Mouse (Mus musculus) MN1 (cell line): Measurements from ENCODE around the gene Cd93.

Experiments
- DNase-seq: peaks from one replicate; pipeline ENCODE4 v3.0.0-alpha.2; 2016; ENCODE audit warnings: low spot score

Gene Cd93

DNA sequence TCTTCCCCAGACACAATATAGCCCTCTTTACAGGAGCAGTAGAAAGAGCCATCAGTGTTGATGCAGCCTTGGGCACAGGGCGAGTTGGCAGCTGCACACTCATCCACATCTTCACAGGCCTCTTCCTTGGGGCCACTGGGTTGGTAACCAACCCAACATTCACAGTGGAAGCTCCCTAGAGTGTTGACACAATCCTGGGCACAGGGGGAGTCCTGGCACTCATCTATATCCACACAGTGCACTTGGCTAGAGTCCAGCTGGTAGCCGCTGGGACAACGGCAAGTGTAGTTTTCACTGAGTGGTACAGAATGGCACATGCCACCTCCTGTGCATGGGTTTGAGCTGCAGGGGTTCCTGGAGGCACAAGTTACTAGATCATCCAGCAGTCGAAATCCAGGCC lies 1.2 kb downstream of the Cd93 start:
- no peak for DNase-seq

DNA sequence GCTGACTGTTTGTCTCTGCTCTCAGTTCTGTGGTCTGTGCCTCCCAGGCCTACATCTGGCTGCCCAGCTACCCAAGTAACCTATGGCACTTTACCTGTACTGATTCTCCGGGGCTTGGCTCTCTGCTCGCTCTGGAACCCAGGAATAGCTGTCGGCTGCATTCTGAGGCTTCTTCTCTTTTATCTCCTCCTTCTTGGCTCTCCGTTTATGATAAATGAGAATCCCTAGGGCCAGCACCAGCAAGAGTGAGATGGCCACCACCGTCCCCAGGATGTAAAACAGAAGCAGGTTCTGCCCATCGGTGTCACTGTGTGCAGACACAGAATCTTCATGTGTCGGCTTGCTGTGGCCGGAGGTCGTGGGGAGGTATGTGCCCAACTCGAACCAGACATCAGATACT lies 1.9 kb downstream of the Cd93 start:
- DNase-seq: no peak

DNA sequence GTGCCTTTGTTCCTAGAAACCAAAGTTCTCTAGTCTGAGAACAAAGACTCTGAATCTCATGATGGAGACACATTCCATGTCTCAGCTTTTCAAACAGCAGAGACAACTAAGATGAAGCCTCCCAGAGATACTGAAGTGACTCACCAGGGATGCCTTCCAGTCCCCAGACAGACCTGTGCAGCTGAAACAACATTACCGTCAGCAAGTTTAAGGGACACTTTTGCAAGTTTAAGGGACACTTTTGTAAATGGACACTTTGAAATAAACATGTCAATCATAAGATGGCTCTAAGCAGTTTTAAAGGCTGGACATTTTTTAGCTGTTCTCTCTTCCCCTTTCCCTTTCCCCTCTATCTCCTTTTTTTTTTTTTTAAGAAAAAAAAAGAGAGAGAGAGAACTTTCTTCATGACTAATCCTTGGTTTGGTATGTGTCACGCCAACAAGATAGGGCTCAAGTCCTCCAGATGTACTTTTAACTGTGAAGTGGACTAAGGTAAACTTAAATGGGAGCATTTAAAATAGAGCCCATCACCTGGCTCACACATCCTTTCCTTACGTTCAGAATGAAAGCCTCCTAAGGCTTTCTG lies 3.6 kb downstream of the Cd93 start:
- DNase-seq: no peak

DNA sequence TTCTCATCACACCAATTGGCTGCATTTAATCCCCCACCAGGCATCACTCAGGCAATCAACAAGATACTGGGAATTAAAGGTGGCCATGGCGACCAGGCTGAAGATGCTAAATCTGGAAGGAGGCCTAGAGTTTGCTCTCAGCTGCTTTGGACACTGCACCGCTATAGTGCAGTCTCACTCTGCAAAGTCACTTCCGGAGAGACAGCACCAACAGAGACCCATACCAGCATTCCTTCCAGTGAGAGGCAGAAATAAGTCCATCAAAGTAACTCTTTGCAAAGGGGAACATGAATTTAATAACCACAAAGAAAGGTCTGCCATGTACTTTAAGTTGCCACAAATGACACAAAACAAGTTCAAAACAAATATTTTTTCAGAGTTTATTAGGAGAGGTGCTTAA lies 7.1 kb downstream of the Cd93 start:
- no peak for DNase-seq

DNA sequence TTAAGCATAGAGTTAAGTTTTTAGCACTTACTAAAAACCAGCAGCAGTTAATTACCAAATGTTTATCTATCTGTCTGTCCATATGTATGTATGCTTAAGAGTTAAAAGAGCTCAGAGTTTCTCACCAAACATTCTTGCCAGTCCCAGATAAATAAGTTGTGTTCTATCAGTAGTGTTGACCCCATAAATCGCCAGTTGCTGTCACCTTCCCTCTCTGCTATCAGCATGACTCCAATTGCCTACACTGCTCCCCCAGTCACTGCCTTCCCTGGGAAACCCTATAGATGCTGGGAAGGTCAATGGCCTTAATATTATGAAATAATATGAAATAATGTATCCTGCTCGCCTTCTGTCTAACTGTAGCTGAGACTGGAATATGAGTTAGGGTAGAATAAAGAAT lies 11.0 kb downstream of the Cd93 start:
- DNase-seq: no peak

DNA sequence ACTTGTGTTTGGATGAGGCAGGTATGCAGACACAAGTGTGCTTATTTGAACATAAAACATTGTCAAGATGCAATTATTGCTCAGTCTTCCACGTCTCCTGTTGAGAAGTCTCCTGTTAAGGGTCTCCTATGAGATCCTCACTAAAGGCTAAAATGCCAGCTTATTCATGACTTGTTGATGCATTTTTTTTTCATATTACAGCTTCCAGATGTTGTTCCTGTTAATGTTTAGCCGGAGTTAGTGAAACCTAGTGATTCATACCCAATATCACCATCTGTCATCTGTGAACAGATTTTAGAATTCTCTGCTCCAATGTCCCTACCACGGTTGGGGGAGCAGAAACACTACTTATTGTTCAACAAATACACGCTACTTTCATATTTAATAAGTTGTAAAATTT lies 12.4 kb downstream of the Cd93 start:
- DNase-seq: no peak

DNA sequence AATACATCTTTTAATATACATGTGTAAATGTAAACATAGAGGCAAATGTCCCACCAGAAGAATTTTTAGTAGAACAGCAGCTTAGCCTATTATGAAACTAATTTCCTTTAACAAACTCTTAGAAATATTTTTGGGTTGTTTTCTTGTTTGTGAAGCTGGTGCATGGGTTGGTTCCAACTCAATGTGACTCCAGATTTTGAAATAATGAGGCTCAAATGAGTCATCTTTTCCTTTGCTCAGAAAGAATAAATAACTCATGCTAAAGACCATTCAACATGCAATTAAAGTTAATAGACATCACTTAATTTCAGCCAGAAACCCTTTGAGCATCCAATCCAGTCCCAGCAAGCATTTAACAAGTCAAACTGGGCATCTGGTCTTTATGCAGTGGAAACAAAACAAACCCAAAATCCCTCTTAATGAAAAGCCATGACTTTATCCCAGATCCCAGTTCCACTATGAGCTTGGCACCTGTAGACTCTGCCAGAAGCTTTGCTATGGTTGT lies 14.3 kb downstream of the Cd93 start:
- DNase-seq: no peak

DNA sequence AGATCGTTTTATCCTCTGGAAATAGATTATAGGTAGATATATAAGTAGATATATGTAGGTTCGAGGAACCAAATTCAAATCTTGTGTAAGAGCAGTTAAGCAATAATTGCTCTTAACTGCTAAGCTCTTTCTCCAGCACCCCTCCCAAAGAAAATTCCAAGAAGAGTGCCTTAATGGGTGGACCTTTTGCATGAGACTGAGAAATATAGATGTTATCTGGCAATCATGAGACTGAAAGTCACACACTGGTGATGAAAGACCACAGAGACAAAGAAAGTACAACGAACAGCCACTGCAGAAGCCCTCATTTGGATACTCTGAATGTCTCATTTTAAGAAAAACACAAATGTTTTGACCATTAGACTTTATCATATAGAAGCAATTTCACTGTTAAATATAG lies 14.8 kb downstream of the Cd93 start:
- no peak for DNase-seq

DNA sequence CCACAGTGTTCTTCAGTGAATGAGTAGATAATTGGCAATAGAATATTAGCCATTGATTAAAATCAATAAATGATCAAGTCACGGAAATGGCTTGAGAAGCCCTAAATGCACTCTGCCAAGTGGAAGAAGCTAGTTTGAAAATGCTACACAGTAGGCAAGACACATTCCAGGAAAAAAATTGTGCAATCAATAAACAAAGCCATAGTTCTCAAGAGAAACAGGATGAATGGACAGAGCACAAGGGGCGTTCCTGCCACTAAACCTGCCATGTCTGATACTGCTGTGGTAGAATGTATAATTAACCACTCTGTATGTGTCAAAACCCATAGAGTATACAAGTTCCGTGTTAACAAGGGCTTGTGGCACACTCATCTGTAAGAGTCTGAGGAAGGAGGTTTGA lies 15.8 kb downstream of the Cd93 start:
- DNase-seq: no peak

DNA sequence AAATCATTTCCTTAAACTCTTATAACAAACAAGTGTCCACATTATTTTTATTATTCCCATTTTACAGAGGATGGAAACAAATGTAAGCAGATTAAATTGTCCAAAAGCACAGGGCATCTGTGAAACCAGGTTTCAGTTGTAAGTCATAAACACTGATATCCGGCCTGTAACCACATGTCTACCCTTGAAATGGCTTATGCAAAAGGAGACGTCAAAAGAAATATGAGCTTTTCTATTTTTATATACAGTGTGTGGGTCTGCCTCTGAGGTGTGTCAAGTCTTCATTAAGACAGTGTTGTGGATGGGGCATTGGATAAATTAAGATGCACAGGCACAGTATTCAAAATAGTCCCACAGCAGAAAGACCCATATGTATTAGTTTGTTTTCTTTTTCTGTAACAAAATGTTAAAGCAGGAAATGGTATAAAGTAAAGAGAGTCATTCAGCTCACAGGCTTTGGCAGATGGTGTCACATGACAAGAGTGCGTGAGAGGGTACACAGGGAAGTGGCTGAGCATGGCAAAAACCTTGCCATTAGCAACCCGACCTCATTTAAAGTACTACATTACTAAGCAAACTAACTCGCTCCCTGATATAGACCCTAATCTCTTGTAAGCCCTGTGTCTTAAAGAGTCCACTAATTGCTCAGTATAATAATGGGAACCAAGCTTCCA lies 17.5 kb downstream of the Cd93 start:
- no peak for DNase-seq

DNA sequence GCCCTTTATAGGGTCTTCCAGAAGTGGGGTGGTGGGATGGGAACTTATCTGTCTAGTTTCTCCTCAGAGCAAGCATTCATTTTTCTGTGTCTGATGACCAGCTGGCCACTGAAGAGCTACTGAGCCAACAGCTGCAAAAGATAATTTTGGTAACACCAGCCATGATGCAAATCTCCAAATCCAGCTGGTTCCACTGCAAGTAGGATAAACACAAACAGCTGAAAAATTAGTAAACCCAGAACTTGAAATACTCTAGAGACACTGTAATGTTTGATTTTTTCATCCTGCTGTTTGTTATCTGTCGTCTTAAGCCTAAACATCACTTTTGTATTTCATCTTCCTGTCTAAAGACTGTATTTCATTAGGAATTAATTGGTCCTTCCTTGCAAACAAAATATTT lies 21.7 kb downstream of the Cd93 start:
- no peak for DNase-seq

DNA sequence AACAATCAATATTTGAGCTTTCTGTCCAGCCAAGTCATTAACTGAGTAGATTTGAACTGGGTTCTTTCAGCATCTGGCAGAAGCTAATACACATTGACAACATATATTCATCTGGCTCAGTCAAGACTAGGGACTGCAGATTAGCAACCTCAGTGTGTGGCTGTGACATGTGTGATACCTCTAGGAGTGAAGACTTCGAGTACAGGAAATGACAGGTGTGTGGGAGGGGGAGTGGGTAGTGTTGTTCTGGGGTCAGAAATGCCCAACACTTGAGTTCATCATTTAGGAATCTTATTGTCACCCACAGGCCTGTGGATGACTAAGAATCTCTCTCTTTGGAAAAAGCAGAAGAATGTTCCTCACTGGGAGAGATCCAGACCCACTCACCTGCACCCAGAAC lies 22.3 kb downstream of the Cd93 start:
- no peak for DNase-seq

DNA sequence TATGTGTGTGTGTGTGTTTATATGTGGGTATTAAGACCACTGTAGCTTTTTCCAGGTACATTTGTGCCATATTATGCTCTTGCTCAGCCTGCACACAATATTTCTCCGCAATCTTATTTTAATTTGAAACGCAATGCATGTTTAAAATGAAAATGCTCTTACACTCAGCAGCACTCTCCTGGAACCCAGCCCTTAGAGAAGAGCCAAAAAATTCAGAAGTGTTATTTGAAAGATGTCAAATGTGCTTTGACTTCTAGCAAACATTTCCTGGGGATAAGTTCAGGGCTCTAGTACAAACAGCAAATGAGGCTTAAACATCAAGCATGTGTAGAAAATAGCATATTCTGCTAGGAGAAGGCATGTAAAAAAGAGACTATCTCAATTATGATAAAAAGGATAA lies 23.6 kb downstream of the Cd93 start:
- no peak for DNase-seq

DNA sequence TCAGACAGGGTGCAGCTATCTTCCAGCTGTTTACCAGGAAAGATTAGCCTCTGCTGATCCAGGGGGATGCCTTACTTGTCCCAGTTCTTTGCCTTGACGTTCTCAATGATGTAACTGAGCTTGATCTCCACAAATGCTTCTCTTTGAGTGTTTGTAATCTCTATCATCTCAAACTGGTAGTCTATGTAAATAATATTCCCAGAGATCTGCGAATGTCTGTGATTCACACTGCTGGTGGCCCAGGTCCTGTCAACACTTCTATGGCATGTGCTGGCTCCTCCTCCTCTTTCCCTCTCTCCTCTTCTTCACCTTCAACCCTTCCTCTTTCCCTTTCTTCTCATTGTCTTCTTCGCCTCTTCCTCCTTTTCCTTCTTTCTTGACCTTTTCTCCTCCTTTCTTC lies 24.2 kb downstream of the Cd93 start:
- DNase-seq: no peak

DNA sequence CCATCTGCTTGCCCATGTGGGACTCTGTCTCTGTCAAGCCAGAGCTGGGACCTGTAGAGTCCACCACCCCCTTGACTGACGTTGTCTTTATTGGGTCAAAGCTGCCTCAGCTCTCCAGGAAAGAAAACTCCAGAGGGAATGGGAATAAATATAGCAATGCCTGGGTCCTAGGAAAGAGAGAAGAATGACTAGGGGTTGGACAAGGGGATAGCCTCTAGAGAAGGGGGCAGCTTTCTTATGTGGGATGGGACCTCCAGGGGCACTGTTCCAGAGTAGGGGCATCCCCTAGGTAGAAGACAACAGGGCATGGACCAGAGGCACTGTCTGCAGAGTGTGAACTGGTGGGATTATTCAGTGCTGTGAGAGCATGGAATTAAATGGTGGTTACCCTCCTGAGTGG lies 33.5 kb downstream of the Cd93 start:
- DNase-seq: no peak

DNA sequence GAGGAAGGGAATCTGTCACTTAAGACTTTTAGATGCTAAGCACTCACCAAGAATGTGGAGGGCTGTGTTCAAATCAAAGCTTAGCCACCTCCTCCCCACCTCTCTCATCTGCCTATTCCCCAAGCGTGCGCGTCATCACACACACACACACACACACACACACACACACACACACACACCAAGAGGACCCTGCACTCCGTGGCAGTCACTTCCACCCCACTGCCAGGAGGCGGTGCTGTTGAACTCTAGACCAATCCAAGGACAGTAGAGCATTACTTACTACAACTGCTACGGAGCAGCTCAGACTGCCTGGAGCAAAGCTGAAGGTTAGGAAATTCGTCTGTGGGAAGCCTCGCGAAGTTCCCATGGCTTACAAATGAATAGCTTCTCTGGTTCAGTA lies 34.2 kb downstream of the Cd93 start:
- no peak for DNase-seq

DNA sequence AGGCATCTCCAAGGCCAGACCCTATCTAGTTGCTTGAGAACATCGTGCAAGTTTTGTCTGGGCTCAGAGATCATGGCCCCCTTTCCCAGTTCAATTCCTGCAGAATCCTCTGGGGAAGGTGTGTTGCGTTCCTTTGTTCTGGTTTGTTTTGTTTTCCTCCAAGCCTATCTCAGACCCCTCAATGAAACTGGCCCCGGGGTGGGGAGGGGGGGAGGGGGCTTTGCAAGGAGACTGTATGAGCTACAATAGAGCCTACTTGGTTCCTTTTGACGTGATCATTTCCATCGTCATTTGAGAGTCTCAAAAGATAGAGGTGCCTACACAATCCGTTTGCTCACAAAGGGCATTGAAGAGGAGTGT lies 34.6 kb downstream of the Cd93 start:
- no peak for DNase-seq

DNA sequence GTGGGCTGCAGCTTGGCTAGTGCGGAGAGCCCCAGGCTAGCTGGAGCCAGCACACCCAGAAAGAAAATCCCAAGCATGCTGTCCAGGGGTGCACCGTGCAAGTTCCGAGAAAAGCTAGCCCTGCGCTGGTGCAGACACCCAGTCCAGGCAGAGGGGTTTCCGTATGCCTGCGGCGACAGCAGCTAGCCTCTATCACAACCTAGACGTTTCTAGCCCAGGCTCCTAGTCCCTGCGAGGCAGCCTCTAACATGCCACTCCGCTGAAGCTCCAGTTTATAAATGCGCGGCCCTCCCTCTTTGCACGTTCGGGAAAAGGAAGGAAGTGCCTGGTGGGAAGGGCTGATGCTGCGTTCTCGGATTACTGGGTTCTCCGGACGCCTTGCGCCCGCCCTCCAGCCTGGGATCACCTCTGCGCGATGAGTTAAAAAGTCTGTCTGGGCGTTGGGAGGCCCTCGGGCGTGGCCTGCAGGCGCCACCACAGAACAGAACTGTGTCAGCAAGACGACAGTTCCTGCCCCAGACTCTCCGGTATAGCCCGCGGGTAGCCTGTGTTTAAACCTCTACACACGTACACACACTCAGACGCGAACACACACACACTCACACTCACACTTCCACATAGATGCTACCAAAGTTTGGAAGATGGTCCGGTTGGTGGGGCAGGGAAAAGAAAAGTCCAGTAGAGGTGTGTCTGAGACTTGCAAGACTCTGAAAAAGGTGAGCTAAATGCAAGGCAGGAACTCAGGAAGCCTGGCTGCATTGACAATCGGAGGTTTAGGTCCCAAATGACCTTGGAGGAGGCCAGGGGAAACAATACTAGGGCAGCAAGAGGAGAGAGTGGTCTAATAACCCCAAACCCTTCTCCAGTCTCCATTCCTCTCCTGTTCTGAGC lies 35.2 kb downstream of the Cd93 start, which contains the start of gene Thbd:
Gene Thbd (minus strand): TSS at position 319 of the 891 bp plus-strand sequence.
- DNase-seq: no peak

DNA sequence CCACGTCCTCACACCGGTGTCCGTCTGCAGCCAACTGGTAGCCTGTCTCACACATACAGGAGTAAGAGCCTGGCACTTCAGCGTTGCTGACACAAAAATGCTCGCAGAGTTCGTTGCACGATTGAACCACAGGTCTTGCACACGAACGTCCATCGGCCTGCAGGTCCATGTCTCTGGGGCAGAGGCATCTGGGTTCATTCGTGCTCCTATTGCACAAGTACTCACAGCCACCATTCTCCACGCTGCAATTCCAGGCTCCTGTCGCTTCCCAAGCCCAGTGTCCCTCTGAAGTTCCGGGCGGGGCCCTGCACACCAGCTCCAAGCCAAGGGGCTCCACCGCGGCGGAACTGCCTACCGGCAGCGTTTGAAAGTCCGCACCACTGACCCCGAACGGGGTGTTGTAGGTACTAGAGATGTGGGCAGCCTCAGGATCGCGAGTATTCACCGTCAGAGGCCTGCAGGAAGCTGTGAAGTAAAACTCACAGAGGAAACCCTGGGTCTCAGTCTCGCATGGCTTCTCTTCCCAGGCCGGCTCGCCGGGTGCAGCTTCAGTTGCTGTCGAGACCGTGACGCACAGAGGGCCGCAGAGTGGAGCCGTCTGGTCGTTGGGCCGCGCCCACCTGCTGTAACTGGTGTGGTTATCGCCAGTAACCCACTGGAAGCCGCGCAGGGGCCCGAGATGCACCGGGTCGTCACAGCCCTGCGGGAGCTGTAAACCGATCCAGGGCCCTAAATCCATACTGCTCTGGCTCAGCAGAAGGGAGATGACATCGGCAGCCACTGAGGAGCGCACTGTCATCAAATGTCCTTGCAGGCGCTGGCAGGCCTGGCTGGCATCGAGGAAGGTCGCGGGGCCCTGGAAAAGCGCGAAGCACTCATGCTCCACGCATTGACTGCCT lies 36.1 kb downstream of the Cd93 start:
- DNase-seq: no peak

DNA sequence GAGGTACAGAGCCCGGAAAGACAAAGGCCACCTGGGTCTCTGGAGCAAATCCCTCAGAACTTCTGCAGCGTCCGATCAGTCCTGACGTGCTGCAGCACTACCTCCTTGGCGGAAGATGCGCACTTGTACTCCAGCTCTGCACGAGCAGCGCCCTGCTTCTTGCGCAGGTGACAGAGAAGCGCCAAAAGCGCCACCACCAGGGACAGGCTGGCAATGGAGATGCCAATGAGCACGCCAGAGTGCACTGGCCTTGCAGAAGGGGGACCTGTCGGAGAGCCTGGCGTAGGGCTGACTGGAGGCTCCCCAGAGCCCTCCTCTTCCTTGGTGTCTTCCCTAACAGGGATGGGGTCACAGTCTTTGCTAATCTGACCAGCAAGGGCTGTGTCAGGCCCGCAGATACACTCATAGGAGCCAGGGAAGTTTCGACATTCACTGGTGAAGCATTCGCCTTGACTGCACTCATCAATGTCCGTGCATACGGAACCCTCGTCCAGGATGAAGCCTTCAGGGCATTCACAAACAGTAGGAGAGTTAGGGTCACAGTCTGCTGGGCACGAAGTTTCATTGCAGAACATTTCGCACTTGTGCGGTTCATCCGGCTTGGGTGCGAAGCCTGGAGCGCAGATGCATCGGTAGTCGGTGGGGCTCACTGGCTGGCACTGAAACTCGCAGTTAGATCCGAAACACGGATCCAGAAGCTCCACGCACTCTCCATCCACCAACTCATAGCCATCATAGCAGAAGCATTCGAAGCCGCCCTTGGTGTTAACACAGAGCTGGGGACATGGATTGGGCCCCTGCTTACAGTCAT lies 37.0 kb downstream of the Cd93 start:
- no peak for DNase-seq

DNA sequence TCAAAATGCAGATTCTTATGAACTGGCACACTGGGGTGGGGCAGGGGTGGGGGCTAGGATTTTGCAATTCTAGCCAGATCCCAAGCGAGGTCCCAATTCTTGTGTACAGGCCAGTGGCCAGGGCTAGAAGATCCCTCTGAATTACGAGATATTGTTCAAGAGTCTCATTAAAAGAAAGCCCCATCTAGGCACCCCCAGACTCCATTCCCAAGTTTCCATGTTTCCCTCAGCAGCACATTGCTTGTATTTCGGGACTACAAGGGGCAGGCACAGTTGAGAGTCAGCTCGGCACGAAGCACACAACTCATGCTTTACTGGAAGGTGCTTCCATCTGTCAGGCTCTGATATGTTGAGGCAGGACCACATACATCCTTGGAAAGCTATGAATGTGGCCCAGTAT lies 38.5 kb downstream of the Cd93 start:
- no peak for DNase-seq
